Mouse (Mus musculus): ENCODE results near the gene Scn4b.

The Scn4b gene

GRCm38 (mm10) chr9:45138191-45139032 is at the start of gene Scn4b:
Gene Scn4b (plus strand): TSS chr9:45138395.
- DNase-seq (ENCODE audit: low spot score in 2 of 2), result no peak

GRCm38 (mm10) chr9:45090811-45091210 is 47.4 kb upstream of the Scn4b start:
- no peak for DNase-seq (ENCODE audit: low spot score in 2 of 2)

- DNase-seq (ENCODE audit: low spot score in 2 of 2), result no peak
These were observed 45.6 kb upstream of the Scn4b start for GRCm38 (mm10) chr9:45092641-45093040.

- DNase-seq (ENCODE audit: low spot score in 2 of 2), result no peak
These were observed 42.9 kb upstream of the Scn4b start for GRCm38 (mm10) chr9:45095149-45095937.

- DNase-seq (ENCODE audit: low spot score in 2 of 2), result no peak
These were observed 40.3 kb upstream of the Scn4b start for GRCm38 (mm10) chr9:45097877-45098276.

- no peak for DNase-seq (ENCODE audit: low spot score in 2 of 2)
These were observed 39.8 kb upstream of the Scn4b start for GRCm38 (mm10) chr9:45098426-45098825.

GRCm38 (mm10) chr9:45102528-45102927 is 35.7 kb upstream of the Scn4b start:
- no peak for DNase-seq (ENCODE audit: low spot score in 2 of 2)

- no peak for DNase-seq (ENCODE audit: low spot score in 2 of 2)
These were observed 34.8 kb upstream of the Scn4b start for GRCm38 (mm10) chr9:45103211-45103979.

- no peak for DNase-seq (ENCODE audit: low spot score in 2 of 2)
These were observed 32.4 kb upstream of the Scn4b start for GRCm38 (mm10) chr9:45105596-45106374.

GRCm38 (mm10) chr9:45115706-45116105 is 22.5 kb upstream of the Scn4b start:
- peak in 1 of 2 experiments; percentile 37 for DNase-seq (ENCODE audit: low spot score in 2 of 2)

- DNase-seq (ENCODE audit: low spot score in 2 of 2), result no peak
These were observed 21.4 kb upstream of the Scn4b start for GRCm38 (mm10) chr9:45116819-45117218.

GRCm38 (mm10) chr9:45117741-45118431 is 20.3 kb upstream of the Scn4b start, which contains the start of gene Scn2b:
Gene Scn2b (plus strand): TSS chr9:45117782.
- DNase-seq (ENCODE audit: low spot score in 2 of 2), result no peak

GRCm38 (mm10) chr9:45118552-45118951 is 19.6 kb upstream of the Scn4b start:
- no peak for DNase-seq (ENCODE audit: low spot score in 2 of 2)

- DNase-seq (ENCODE audit: low spot score in 2 of 2), result no peak
These were observed 18.8 kb upstream of the Scn4b start for GRCm38 (mm10) chr9:45119316-45119953.

GRCm38 (mm10) chr9:45119954-45120530 is 18.2 kb upstream of the Scn4b start:
- no peak for DNase-seq (ENCODE audit: low spot score in 2 of 2)

GRCm38 (mm10) chr9:45120567-45120966 is 17.6 kb upstream of the Scn4b start:
- no peak for DNase-seq (ENCODE audit: low spot score in 2 of 2)

- no peak for DNase-seq (ENCODE audit: low spot score in 2 of 2)
These were observed 17.2 kb upstream of the Scn4b start for GRCm38 (mm10) chr9:45121001-45121400.

GRCm38 (mm10) chr9:45121769-45122168 is 16.4 kb upstream of the Scn4b start:
- peak; percentile 63 to 72 for DNase-seq (ENCODE audit: low spot score in 2 of 2)

GRCm38 (mm10) chr9:45122209-45122761 is 15.9 kb upstream of the Scn4b start:
- DNase-seq (ENCODE audit: low spot score in 2 of 2), result peak; percentile 66 to 71

Measured in frontal cortex, postnatal 25 days (tissue).